Mouse (Mus musculus) neural tube, embryonic 15.5 days (tissue): ENCODE data around the gene Lsamp. TPM values are rescaled to one million over a fixed set of nuclear protein-coding genes. Genes with fewer than 3 reads are reported as not detected.
A peak's percentile ranks its signal among the peaks of the same experiment; 100 is the strongest.

Experiments used
- ATAC-seq: fragments of 200-750 bp; cut with Nextera tagmentation; 2 replicates; pipeline ENCODE4 v1.8.0; 2017; ENCODE audit warnings: mild to moderate bottlenecking, moderate TSS enrichment, moderate library complexity; ENCODE audit not compliant: low FRiP score
- H3K27ac ChIP-seq: fragments of 300-500 bp; sonication (generic); replicated peaks from 2 replicates; pipeline ENCODE4 v1.5.1; 2015; ENCODE audit warnings: mild to moderate bottlenecking, inconsistent platforms
- H3K27me3 ChIP-seq: fragments of 300-500 bp; sonication (generic); replicated peaks from 2 replicates; pipeline ENCODE4 v1.6.1; 2015; ENCODE audit warnings: inconsistent platforms
- H3K36me3 ChIP-seq: fragments of 300-500 bp; sonication (generic); 2 replicates; pipeline ENCODE4 v1.6.1; 2015; ENCODE audit warnings: inconsistent platforms
- H3K4me1 ChIP-seq: fragments of 300-500 bp; sonication (generic); 2 replicates; pipeline ENCODE4 v1.6.1; 2015; ENCODE audit warnings: inconsistent platforms
- H3K4me2 ChIP-seq: fragments of 300-500 bp; sonication (generic); 2 replicates; pipeline ENCODE4 v1.6.1; 2015; ENCODE audit warnings: inconsistent platforms, mild to moderate bottlenecking, moderate library complexity
- H3K4me3 ChIP-seq: fragments of 300-500 bp; sonication (generic); replicated peaks from 2 replicates; pipeline ENCODE4 v1.5.1; 2015; ENCODE audit warnings: mild to moderate bottlenecking, inconsistent platforms
- H3K9ac ChIP-seq: fragments of 300-500 bp; sonication (generic); replicated peaks from 2 replicates; pipeline ENCODE4 v1.6.1; 2015; ENCODE audit warnings: mild to moderate bottlenecking, inconsistent platforms
- H3K9me3 ChIP-seq: fragments of 300-500 bp; sonication (generic); replicated peaks from 2 replicates; pipeline ENCODE4 v1.6.1; 2016; ENCODE audit warnings: inconsistent platforms
- WGBS: fragments of 180-500 bp; shearing (Covaris S2); methylation state at CpG from one replicate; pipeline ENCODE4 v1.1.7; 2015; ENCODE audit warnings: mixed read lengths; 5-methylcytosine and 5-hydroxymethylcytosine counted together
- polyA plus RNA-seq: library from polyadenylated mRNA; unstranded; fragments of >200 nt; fragmentation: Nextera tagmentation; extraction: Ambion mirVana; gene quantifications from 2 replicates; pipeline ENCODE4 v1.2.1, GENCODE M21; 2015

The Lsamp gene
- polyA plus RNA-seq, 1 experiment from 2014 or later: 124 TPM

- 53% methylated on average over 8 of the region's 8 CpGs for whole genome bisulfite sequencing
- no peak overlapping the region for H3K9ac ChIP-seq
- no peak overlapping the region for H3K27ac ChIP-seq
- no peak overlapping the region for H3K4me2 ChIP-seq
- no peaks in the 10 kb centered on the region for H3K36me3 ChIP-seq
- H3K4me1 ChIP-seq: no peaks in the 10 kb centered on the region
- no peak for ATAC-seq
- H3K4me3 ChIP-seq: no peak overlapping the region
- H3K9me3 ChIP-seq: no peaks in the 10 kb centered on the region
- H3K27me3 ChIP-seq: no peaks in the 10 kb centered on the region
Measured at GRCm38 (mm10) chr16:42152640-42153039, 2168.5 kb downstream of the Lsamp start.

- 39% methylated on average over 9 of the region's 9 CpGs for WGBS
- no peaks in the 10 kb centered on the region for H3K9me3 ChIP-seq
- H3K4me1 ChIP-seq: no peaks in the 10 kb centered on the region
- no peak overlapping the region for H3K9ac ChIP-seq
- no peaks in the 10 kb centered on the region for H3K36me3 ChIP-seq
- no peak overlapping the region for H3K27ac ChIP-seq
- ATAC-seq: no peak
- no peaks in the 10 kb centered on the region for H3K27me3 ChIP-seq
- H3K4me3 ChIP-seq: no peak overlapping the region
- H3K4me2 ChIP-seq: no peak overlapping the region
Measured at GRCm38 (mm10) chr16:42157816-42158215, 2173.7 kb downstream of the Lsamp start.

- H3K4me1 ChIP-seq: no peaks in the 10 kb centered on the region
- ATAC-seq: peak; percentile 42; the same call in 1 of the 2 replicates
- H3K27ac ChIP-seq: no peak overlapping the region
Measured at GRCm38 (mm10) chr16:42164941-42165340, 2180.8 kb downstream of the Lsamp start.

GRCm38 (mm10) chr16:42168292-42168691 lies 2184.1 kb downstream of the Lsamp start:
- Histone ChIP-seq H3K9me3 (no peaks in the 10 kb centered on the region), H3K4me3 (no peak overlapping the region), H3K36me3 (no peaks in the 10 kb centered on the region), H3K4me1 (0 out of 2 replicates have a peak, but pooled peaks cover 3% of the 10 kb centered on the region), H3K27me3 (no peaks in the 10 kb centered on the region), H3K4me2 (no peak overlapping the region), H3K27ac (no peak overlapping the region), H3K9ac (no peak overlapping the region)
- 92% methylated on average over 9 of the region's 9 CpGs for WGBS
- ATAC-seq: no peak

More at GRCm38 (mm10) chr16:42164941-42165340, 2180.8 kb downstream of the Lsamp start:
- Histone ChIP-seq H3K27me3 (no peaks in the 10 kb centered on the region), H3K36me3 (no peaks in the 10 kb centered on the region), H3K4me3 (no peak overlapping the region), H3K9me3 (no peaks in the 10 kb centered on the region), H3K9ac (no peak overlapping the region), H3K4me2 (no peak overlapping the region)

GRCm38 (mm10) chr16:42169447-42170140 lies 2185.4 kb downstream of the Lsamp start:
- H3K27me3 ChIP-seq: no peaks in the 10 kb centered on the region
- no peak overlapping the region for H3K9ac ChIP-seq
- no peak overlapping the region for H3K4me2 ChIP-seq
- H3K4me1 ChIP-seq: 0 out of 2 replicates have a peak, but pooled peaks cover 3% of the 10 kb centered on the region
- H3K9me3 ChIP-seq: no peaks in the 10 kb centered on the region
- WGBS: 24% methylated on average over 8 of the region's 8 CpGs
- no peaks in the 10 kb centered on the region for H3K36me3 ChIP-seq
- H3K4me3 ChIP-seq: no peak overlapping the region
- no peak overlapping the region for H3K27ac ChIP-seq
- peak; percentile 65; the same call in 1 of the 2 replicates for ATAC-seq

GRCm38 (mm10) chr16:42172476-42172875 lies 2188.3 kb downstream of the Lsamp start:
- no peaks in the 10 kb centered on the region for H3K36me3 ChIP-seq
- H3K4me2 ChIP-seq: no peak overlapping the region
- no peak for ATAC-seq
- H3K4me3 ChIP-seq: no peak overlapping the region
- H3K9me3 ChIP-seq: no peaks in the 10 kb centered on the region
- 20% methylated on average over 11 of the region's 11 CpGs for WGBS
- H3K27ac ChIP-seq: 0 out of 2 replicates have a peak overlapping the region, but pooled peaks have one; percentile 23
- H3K27me3 ChIP-seq: no peaks in the 10 kb centered on the region
- 0 out of 2 replicates have a peak, but pooled peaks cover 3% of the 10 kb centered on the region for H3K4me1 ChIP-seq
- no peak overlapping the region for H3K9ac ChIP-seq

- Histone ChIP-seq H3K4me1 (no peaks in the 10 kb centered on the region), H3K36me3 (no peaks in the 10 kb centered on the region), H3K9ac (no peak overlapping the region), H3K4me3 (no peak overlapping the region), H3K4me2 (no peak overlapping the region), H3K27ac (no peak overlapping the region), H3K9me3 (no peaks in the 10 kb centered on the region), H3K27me3 (no peaks in the 10 kb centered on the region)
- 71% methylated on average over 3 of the region's 3 CpGs for WGBS
- no peak for ATAC-seq
Measured at GRCm38 (mm10) chr16:42178866-42179265, 2194.7 kb downstream of the Lsamp start.

GRCm38 (mm10) chr16:42180025-42180424 lies 2195.9 kb downstream of the Lsamp start:
- Histone ChIP-seq H3K36me3 (no peaks in the 10 kb centered on the region), H3K9ac (no peak overlapping the region), H3K27me3 (no peaks in the 10 kb centered on the region), H3K27ac (no peak overlapping the region), H3K9me3 (no peaks in the 10 kb centered on the region), H3K4me2 (no peak overlapping the region), H3K4me1 (no peaks in the 10 kb centered on the region), H3K4me3 (no peak overlapping the region)
- ATAC-seq: no peak
- WGBS: 81% methylated on average over 6 of the region's 6 CpGs

GRCm38 (mm10) chr16:42180473-42180872 lies 2196.3 kb downstream of the Lsamp start:
- 95% methylated on average over 11 of the region's 11 CpGs for WGBS
- Histone ChIP-seq H3K27me3 (no peaks in the 10 kb centered on the region), H3K36me3 (no peaks in the 10 kb centered on the region), H3K9me3 (no peaks in the 10 kb centered on the region), H3K4me1 (no peaks in the 10 kb centered on the region), H3K4me2 (no peak overlapping the region), H3K9ac (no peak overlapping the region), H3K27ac (no peak overlapping the region), H3K4me3 (no peak overlapping the region)
- ATAC-seq: no peak

GRCm38 (mm10) chr16:42189431-42190081 lies 2205.4 kb downstream of the Lsamp start:
- H3K36me3 ChIP-seq: no peaks in the 10 kb centered on the region
- whole genome bisulfite sequencing: 24% methylated on average over 14 of the region's 14 CpGs
- H3K4me2 ChIP-seq: peak overlapping the region; percentile 91
- peak overlapping the region; percentile 52 for H3K4me3 ChIP-seq
- no peaks in the 10 kb centered on the region for H3K9me3 ChIP-seq
- H3K4me1 ChIP-seq: peaks cover 23% of the 10 kb centered on the region
- peak overlapping the region; percentile 100 for H3K27ac ChIP-seq
- ATAC-seq: peak; percentile 43
- H3K27me3 ChIP-seq: no peaks in the 10 kb centered on the region
- H3K9ac ChIP-seq: peak overlapping the region; percentile 84; the same call in 1 of the 2 replicates

GRCm38 (mm10) chr16:42190114-42191045 lies 2206.2 kb downstream of the Lsamp start:
- WGBS: under 1% methylated on average over 44 of the region's 44 CpGs
- ATAC-seq: peak; percentile 96
- peak overlapping the region; percentile 91 for H3K4me2 ChIP-seq

More at GRCm38 (mm10) chr16:42190114-42191045, 2206.2 kb downstream of the Lsamp start:
- Histone ChIP-seq H3K9me3 (no peaks in the 10 kb centered on the region), H3K36me3 (no peaks in the 10 kb centered on the region), H3K4me1 (peaks cover 23% of the 10 kb centered on the region), H3K27me3 (no peaks in the 10 kb centered on the region), H3K27ac (peak overlapping the region; percentile 100), H3K9ac (peak overlapping the region; percentile 84), H3K4me3 (peak overlapping the region; percentile 52)
